Mouse (Mus musculus): ENCODE measurements around the gene Pcolce2.

GRCm38 (mm10) chr9:95699273-95699672, 61.9 kb downstream of the Pcolce2 start:
- no peak for TF ChIP-seq POLR2A (IDR thresholded peaks at IDR 0.05; ENCODE audit: borderline replicate concordance, insufficient read depth, low read length)
- TF ChIP-seq CTCF (IDR thresholded peaks at IDR 0.05; ENCODE audit: borderline replicate concordance, insufficient read depth, low read depth, low read length): no peak
